Mouse (Mus musculus): Measurements from ENCODE around the gene Uty.

- TF ChIP-seq POLR2A (IDR thresholded peaks at IDR 0.05; ENCODE audit: control insufficient read depth, extremely low read depth, insufficient read depth, low read length, poor library complexity) (no peak), CTCF (IDR thresholded peaks at IDR 0.05; ENCODE audit: borderline replicate concordance, control insufficient read depth, extremely low read depth, insufficient read depth, low read length, poor library complexity) (no peak)
These were observed 25.6 kb downstream of the Uty start for GRCm38 (mm10) chrY:1220001-1220400.

Measured in thymus, adult 2 months (tissue).